Mouse (Mus musculus) T-helper 1 cell (primary cell): ENCODE measurements around the gene Fth1.

Experiments
- in situ Hi-C: fragments of 300-600 bp; cut with MboI, MseI; formaldehyde crosslinking; loops from one replicate; pipeline ENCODE4 v1.15.1; 2025; ENCODE audit warnings: high pct_unique_total_duplicates

Gene Fth1

DNA sequence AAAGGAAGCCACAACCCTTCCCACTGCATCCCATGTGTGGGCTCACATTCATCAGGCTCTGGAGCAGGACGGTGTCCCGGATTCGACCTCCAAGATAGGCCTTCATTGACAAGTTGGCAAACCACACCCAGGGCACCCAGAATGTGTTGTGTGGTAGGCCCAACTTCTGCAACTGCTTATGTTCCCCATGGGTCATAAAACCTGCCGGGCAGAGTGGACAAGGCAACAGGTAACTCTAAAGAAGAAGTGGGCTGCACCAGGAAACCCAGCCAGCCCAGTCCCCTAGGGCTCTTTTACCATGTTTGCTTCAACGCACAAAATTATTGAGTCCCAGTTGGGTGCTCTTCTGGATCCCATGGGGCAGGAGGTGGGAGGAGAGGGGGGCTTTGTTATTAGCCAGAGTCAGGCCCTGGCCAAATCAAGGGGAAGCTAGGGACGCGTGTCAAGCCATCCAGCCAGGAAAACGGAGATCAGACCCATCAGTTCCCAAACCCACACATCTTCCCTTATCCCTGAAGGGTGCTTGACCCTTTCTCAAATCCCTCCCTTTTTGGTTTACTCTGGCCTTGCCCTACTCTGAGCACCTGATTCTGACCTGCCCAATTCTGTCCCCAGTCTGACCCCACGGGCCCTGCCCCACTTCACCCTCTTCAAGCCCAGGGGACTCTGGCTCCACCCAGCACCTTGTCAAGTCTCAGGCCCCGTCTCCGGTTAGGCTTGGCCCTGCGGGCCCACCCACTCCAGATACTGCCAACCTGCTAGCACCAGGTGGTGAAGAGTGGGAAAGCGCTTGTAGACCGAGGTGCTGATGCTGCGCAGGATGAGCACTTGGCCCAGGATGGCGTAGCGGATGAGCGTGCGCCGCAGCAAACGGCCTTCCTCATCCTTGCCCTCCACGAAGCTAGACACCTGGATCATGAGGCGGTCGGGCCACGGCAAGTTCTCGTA is 11.9 kb downstream of the Fth1 start:
- in situ Hi-C loops: loop anchor here (5.0 kb wide), 1 partner anchor 80 kb away; no protein-coding TSS in a partner anchor

DNA sequence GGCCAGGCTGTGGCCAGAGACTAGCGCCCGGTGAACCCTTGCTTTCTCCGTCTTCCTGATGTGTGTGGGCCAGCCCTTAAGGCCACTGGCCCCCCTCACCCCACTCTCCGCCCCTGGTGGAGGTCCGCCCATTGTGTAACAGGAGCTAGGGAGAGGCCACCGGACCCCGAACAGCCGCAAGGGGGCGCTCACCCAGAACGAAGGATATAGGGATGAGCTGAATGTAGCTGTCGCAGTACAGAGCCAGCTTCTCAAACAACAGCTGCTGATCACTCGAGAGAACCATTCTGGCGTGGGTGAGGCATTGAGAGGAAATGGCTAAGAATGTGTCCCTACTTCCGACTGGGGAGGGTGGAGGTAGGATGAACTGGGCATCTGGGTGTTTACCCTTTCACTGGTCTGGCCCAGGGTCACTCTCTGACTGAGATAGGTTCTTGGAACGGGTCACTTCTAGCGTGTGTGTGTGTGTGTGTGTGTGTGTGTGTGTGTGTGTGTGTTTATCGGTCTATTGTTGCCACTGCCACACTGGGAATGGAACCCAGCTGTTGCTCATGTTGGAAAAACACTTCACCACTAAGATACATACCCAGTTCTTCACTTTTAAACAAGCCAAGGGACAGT is 12.7 kb downstream of the Fth1 start:
- in situ Hi-C loops: loop anchor here (5.0 kb wide), 1 partner anchor 81 kb away; no protein-coding TSS in a partner anchor

DNA sequence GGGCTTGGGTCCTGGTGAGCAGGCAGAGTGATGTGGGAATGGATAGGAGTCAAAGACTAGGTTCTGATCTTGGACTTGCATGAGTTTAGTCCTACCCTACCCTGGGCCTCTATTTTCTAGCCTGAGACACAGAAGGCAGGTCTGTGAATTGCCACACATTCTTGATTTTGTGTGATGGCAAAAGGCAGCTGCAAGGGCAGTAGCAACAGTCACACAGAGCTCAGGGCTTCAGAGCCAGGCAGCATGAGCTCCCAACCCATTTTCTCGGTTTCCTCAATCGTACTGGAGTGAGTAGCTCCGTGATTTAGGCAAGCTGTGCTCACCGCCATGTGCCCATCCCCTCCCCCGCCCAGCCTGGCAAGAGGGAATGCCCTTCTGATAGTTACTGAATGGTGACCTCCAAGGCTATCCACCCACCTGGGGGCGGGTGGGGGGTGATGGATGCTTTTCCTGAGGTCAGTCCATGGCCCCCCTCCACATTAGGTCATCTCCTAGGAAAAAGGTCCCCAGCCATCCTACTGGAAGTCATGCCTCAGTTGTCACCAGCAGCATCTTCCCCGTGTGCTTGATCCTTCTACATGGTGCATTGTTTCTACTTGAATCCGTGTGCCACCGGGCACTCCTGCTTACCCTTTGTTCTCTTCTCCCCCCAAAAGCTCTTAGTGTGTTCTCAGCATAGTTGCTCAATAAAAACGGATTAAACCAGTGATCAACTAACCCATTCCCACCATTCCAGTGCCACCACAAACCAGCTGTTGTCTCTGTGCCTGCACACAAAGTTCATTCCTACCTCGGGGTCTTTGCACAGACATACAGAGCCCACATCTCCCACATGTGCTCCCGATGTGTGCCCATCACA is 17.0 kb downstream of the Fth1 start:
- in situ Hi-C loops: no loop called here

DNA sequence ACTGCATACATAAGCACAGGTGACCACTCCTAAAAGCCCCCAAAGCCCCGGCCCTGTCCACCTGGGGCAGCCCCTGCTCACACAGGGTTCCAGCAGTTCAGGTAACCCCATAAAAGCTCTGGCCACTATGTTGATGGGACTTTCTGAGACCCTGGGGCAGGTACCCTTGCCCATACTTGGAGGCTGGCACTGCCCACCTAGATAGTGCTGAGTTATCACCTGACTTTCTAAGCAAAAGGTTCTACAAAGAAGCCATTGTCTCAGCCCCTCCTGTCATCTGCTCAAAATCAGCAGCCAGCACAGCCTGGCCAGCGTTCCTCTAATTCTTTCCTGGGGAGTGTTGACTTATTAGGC is 17.6 kb downstream of the Fth1 start:
- in situ Hi-C loops: no loop called here

DNA sequence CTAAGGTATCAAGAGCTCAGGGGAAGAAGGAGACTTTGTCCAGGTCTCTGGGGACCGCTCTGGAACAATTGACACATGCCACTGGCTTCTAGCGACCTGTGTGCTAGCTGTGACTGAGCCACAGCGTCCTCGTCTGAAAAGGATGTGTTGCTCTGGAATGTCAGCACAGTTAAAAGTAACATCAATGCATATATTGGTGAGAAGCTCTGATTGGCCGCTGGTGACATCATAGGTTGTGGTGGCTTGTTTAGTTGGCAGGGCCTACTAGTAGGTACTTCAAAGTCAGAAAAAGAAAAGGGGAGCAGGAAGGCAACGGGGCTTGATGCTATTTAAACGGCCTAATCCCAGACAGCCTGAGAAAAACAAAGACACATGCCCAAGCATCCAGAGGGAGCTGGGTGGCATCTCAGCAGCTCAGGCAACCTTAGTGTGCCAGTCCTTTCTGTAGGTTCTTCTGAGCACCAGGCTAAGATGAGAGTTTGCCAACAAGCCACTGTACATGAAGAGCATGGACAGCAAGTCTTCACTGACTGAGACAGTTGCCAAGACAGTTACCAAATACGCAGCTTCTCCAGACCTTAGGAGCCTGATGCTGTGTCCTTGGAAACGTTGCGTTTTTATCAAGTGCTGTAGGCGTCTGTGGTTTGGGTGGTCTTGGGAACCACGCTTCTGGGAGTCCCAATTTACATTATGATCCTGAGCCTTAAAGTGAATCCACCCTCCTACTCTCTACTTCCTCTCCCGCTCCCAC is 18.5 kb downstream of the Fth1 start:
- in situ Hi-C loops: no loop called here

DNA sequence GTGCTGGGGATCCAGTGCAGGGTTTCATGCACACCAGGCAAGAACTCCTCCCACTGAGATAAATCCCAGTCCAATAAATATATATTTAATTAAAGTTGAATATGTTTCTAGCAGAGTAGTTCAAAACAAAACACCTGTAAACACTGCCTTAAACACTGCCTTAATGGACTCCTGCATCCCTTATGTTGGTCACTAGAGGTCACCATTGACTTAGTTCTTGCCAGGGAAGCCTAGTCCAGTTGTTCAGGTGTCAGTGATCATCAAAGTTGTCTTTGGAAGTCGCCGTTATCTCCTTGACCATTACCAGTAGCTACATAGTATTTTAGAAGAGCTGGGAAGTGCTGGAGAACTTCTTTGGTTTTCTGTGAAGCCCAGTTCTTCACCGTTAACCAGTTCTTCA is 19.9 kb downstream of the Fth1 start:
- in situ Hi-C loops: no loop called here

DNA sequence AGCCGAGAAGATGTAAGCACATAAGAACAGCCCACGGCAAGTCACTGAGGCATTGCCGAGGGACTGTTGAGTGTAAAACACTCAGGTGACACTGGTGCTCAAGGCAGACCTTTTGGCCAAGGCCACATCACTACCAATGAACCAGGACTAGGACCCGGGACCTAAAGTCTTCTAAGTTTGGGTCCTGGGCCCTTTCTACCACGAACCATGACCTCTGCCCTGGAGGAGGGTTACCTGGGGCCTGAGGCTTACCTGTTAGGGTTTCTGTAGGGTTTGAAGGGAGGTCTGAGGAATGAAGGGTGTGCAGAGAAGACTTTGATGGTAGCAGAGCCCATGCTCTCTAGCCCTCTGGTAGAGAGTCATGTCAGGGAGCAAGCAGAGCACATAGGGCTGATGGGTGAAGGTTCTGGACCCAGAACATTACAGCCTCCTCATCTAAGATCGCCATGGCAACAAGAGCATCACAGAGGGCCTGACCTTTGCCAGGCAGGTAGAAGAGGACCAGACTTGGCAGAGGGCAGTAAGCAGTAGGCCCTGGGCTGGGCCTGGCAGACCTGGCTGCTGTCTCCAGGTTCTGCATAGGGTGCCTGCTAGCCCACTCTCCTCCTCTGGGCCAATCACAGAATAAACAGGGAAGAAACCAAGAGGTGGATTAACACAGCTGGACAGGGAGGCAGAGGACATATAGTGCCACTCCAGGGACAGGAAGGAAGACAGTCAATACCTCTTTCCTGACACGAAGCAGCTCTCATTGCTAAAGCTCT is 21.0 kb downstream of the Fth1 start, which contains the start of the genes Best1 and Rab3il1:
Gene Best1 (minus strand): TSS at position 428 of the 764 bp plus-strand sequence.
Gene Rab3il1 (plus strand): TSS at position 464 of the 764 bp plus-strand sequence.
- in situ Hi-C loops: no loop called here

DNA sequence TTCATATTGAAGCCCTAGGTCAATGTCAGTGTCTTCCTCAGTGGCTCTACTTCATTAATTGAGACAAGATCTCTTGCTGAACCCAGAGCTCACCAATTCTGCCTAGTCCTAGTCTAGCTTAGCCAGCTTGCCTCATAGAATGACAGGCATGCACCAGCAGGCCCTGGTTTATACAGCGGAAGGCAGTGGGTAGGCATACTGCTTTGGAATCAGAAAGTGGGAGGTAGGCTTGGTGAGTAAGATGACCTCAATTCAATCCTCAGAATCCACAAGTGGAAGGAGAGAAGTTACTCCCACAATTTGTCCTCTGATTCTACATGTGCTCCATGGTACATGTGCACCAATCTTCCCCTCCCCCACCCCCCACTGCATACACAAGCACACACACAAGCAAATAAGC is 23.3 kb downstream of the Fth1 start:
- in situ Hi-C loops: no loop called here

DNA sequence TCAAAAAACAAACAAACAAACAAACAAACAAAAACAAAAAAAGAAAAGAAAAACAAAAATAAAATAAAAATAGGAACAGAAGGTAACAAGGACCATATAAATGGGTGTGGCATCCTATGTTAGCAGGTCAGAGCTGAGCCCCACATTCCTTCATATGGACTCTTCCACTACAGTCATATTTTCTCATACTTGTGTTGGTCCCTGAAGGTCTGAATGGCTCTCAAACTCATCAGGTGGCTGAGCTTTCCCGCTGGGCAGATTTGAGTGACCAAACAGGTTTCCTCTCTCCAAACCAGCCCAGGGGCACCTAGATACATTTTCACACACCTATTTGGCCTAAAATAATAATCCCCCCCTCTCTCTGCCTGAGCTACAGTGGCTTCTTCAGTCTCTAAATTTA is 31.0 kb downstream of the Fth1 start:
- in situ Hi-C loops: no loop called here

DNA sequence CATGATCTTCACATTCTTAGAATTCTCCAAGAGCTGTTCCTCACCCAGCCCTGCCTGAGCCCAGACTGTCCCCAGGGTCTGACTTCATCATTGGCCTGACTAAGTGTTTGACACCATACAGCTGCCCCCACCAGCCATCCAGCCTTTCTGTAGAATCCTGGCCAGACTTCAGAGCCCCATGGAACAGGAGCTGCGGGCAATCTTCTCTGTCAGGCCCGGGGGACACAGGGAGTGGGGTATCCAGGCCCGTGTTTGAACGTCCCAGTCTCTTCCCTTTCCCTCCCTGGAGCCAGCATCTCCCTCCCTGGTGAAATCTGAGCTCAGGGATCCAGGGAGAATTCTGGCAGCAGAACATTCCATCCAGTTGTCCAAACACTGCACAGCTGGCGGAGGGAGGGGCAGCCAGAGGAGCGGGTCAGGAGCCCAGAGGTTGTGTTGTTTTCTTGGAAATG is 32.5 kb downstream of the Fth1 start:
- in situ Hi-C loops: no loop called here

DNA sequence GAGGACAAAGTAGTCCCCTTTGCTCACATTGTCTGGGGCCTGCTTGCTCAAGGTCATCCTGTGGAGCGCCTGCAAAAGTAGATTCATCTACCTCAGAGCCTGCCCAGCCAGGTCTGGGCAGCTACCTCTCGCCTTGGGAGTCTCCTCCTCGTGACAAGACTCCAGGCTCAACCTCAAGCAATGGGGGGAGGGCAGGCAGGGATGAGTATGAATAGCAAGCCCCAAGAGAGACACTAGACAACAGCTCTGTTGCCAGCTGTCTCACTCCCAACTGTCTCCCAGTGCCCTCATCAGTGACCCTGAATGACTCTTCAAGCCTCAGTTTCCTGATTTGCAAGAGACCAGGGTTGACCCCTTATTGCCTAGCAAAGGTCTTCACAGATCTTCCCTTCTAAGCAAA is 33.0 kb downstream of the Fth1 start:
- in situ Hi-C loops: no loop called here

DNA sequence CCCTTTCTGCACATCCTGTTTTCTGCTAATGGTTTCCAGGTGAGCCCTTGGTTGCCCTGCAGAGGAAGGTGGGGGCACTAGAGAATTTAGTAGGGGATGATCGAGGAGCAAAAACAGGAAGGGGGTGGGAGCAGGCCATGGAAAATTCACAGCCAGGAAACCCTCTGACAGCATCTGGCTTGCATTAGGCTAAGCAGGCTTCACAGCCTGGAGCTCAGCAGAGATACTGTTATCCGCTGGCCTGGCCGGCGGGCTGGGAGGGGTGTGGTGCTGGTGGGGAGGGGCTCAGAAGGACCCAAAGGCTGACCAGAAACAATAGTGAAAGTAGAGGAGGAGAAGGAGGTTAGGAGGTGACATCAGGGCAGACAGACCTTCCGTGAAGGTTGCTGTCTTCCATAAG is 33.5 kb downstream of the Fth1 start:
- in situ Hi-C loops: no loop called here

DNA sequence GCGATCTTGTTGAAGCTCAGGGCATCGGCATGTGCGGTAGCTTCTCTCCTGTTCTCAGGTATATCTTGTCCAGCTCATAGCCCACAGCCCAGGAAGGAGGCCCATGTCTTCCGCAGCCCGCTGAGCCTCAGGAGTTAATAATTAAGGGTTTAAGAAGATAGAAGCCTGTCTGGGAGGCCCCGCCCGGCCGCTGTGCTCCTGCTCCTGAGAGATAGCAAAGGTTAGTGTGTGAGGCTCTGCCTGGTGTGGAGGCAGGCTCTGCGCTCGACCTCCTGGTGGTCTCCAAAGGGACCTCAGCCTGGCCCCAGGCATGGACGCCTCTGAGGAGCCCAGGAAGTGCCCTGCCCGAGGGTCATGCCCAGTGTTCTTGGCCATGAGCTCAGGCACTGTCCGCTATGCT is 34.4 kb downstream of the Fth1 start:
- in situ Hi-C loops: no loop called here

DNA sequence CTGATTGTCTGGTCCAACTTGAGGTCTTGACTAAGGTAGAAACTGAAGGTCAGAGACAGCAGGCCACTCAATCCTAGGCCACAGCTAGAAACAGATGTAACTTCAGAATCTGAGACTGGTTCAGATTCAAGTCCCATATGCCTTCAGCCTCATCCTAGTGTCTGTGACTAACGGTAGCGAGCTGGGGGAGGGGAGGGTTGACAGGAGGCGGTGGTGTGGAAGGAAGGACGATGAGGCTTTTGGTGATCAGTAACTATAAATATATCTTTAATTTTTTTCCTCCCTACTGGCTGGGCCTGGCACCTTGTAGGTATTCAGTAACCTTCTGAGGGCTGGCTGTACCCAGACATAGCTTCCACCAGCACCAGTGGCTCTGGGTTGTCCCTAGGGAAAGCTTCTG is 35.0 kb downstream of the Fth1 start:
- in situ Hi-C loops: no loop called here

DNA sequence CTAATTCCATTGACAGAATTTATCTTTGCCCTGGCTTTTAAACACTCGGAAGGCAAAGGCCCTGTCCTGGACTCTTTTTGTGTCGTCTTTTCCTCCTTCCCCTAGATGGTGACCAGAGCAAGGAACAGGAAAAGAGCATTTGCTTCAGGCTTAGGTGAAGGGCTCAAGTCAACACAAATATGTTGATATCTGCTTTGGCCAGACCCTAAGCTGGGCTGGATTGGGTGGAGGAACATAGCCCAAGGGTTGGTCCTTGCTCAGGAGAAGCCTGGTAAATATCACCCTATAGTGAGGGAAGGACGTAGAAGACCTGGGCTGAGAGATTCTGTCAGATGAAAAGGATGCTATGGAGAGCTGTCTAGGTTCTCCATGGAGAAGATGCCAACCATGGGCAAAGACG is 35.8 kb downstream of the Fth1 start:
- in situ Hi-C loops: no loop called here

DNA sequence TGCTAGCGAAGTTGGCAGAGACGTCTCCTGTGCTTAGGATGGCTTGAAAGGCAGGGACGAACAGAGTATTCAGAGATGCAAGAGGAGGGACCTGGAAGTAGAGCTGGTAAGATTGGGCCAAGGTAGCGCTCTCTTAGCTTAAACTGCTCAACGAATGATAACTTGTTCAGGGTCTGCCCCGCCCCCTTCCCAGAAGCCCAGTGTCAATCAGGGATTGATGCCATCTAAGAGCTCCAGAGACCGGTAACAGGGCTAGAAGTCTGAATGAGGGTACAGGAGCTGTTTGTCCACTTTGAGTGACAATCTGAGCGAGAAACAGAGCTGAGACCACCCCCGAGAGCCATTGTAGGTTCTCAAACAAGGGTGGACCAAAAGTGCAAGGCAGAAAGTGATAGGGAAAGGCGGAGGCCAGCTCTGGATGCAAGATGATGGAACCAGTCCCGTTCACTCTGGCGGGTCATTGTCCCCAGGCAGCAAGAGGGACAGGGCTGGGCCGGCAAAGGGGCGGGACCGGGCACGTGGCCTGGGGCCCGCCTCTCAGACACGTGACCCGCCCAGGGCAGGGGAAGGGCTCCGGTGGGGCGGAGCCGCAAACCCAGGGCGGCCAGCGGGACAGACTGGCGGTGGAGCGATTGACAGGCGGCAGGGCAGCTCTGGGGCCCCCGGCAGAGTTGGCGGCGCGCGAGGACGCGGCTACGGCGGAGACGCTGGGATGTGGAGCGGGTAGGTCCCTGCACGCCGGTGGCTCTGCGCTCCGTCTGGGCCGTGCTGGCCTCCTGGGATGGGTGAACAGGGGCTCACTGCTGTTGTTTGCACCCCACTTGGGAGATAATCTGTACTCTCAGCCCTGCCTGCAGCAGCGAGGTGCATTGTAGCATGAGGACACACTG is 37.5 kb downstream of the Fth1 start:
- in situ Hi-C loops: no loop called here

DNA sequence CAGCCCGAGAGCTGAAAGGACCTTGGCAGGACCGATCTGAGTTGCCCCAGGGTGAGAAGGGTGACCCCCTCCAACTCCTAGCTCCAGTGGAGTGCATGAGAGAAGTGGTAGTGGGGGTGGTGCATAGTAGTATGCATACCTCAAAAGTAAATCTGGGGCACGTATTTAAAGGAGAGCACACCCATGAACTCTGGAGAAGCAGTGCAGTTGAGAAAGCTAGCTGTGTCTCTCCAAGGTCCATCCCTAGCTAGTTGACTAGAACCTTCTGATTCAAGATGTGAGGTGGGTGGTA is 38.1 kb downstream of the Fth1 start:
- in situ Hi-C loops: no loop called here

DNA sequence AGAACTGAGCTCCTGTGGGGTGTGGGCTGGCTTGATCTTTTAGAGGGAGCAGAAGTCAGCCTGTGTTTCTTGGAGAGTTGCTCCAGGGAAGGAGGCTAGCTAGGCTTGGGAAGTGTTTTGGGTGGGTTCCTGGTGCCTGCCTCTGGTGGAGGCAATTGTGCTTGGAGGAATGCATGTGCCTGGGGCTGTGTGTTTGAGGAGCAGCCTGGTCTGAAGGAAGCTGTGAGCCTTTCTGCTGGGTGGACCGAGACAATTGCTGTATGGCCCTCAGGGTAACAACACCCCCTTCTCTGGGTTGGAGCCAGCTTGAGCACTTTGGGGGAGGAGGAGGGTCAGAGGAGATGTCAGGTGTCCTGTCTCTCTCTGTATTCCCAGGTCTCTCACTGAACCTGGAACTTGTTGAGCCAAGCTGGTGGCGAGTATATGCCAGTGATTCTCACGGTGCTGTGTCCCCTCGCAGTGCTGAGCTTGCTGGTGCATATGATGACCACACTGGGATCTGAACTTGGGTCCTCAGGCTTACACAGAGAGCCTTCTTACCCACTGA is 38.9 kb downstream of the Fth1 start:
- in situ Hi-C loops: no loop called here

DNA sequence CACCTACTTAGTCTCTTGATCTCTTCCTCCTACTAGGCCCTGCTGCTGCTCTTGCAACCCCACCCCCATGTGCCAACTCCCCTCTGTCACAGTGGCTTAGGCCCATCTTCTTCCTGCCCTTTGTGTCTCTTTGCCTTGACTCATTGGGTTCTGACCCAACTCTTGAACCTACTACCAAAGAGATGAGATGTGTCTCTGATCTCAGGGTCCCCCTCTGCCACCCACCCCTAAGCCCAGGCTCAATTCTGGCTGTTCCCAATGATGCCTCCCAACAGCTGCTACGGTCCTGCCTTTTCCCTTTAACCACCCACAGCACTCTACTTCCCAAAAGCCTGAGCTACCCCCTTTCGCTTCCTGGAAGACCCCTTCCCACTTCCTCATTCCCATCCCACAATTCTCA is 41.6 kb downstream of the Fth1 start:
- in situ Hi-C loops: no loop called here
